Mouse (Mus musculus) liver, postnatal 0 days (tissue): ENCODE data around the gene Gpalpp1.

Experiments used
- CTCF ChIP-seq: sonication (generic); IDR thresholded peaks from 2 replicates; pipeline ENCODE4 v1.5.1; 2016; ENCODE audit warnings: antibody characterized with exemption, low read depth
- EP300 ChIP-seq: IDR thresholded peaks from 2 replicates; pipeline ENCODE4 v1.6.1; 2016; ENCODE audit warnings: antibody characterized with exemption, low read depth, mild to moderate bottlenecking

GRCm38 (mm10) chr14:76153003-76153675 lies 42.6 kb upstream of the Gpalpp1 start:
- TF ChIP-seq CTCF: no peak
- no peak for TF ChIP-seq EP300
